Mouse (Mus musculus) lung, postnatal 4 days (tissue): ENCODE results near the gene Olfr346.

Experiments used
- DNase-seq, 2 experiments: peaks; one replicate each; pipeline ENCODE4 v3.0.0; 2021

Olfr346 gene

DNA sequence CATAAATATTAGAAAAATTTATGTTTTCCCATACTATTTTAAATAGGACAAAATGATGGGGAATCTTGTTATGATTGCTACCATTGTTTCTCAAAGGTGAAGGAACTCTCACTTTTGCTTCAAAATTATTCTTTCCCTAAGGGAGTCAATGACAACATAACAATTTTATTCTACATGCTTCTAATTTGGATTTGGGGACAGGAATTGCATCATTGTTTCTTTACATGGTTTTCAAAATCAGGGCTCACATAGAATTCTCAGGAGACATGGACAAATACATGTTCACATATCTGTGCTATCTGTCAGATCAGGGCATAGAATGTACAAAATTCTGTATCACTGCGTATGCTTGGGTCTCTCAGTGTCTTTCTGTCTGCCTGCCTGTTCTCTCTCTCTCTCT, at the start of gene Olfr346:
Gene Olfr346, plus strand, starts transcription at position 301 of the 400 bp plus-strand sequence.
- no peak for DNase-seq

DNA sequence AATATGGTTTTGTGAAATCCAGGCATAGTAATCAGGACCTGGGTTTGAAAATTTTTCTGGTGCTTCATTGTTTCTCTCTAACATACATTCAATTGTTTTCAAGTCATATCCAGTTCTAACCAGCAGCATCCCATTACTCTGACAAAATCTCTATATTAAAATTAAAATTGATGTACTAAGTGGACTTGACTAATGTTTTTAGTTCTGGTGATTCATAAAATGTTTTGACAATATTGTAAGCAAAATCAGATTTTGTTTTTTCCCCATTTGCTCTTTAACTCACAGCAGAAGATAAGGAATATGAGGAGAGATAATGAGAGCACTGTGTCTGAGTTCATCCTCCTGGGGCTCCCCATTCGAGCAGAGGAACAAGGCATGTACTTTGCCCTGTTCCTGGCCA, 45.8 kb upstream of the Olfr346 start, which contains the start of gene Olfr345:
Gene Olfr345, plus strand, starts transcription at position 301 of the 400 bp plus-strand sequence.
- DNase-seq, result no peak

DNA sequence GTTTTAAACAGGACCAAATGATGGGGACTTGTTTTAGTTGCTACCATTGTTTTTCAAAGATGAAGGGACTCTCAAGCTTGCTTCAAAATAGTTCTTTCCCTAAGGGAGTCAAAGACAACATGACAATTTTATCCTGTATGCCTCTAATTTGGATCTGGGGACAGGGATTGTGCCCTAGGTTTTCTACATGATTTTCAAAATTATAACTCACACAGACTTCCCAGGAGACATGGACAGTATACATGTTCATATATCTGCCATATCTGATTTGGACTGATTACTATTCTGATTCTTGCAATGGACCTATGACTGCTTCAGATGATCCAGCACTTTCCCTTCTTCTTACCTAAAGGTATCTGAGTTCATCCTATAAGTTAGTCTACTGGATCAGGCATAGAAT, 46.0 kb downstream of the Olfr346 start, which contains the start of gene Olfr347:
Gene Olfr347, plus strand, starts transcription at position 301 of the 400 bp plus-strand sequence.
- no peak for DNase-seq

DNA sequence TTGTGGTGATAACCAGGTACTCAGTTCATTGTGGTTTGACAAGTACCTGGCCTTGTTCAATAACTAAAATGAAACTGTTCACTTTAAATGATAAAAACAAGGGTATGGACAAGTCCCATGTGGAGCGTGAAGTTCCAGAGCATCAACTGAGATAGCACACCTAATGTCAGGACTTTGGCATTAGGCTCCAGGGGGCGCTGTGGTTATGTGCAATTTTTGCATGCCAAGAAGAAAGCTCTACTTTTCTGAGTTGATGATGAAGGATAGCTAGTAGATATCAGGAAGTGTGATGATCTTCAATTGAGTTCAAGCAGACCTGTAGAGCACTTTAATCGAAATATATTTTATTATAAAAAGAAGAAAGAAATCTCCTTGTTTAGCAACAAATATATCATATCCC, 50.6 kb downstream of the Olfr346 start:
- DNase-seq, result no peak
